Mouse (Mus musculus): ENCODE results near the gene 4930539E08Rik. TPM values are rescaled to one million over a fixed set of nuclear protein-coding genes. Genes with fewer than 3 reads are reported as not detected.

Gene 4930539E08Rik
- polyA plus RNA-seq, 1 experiment from 2014 or later: 0.31 TPM

GRCm38 (mm10) chr17:28924957-28925595, 10.0 kb upstream of the 4930539E08Rik start:
- no peak overlapping the region for H3K27ac ChIP-seq
- no peak overlapping the region for H3K4me3 ChIP-seq
- no peaks in the 10 kb centered on the region for H3K27me3 ChIP-seq (ENCODE audit: insufficient read depth, poor library complexity, severe bottlenecking)
- no peaks in the 10 kb centered on the region for H3K36me3 ChIP-seq
- no peaks in the 10 kb centered on the region for H3K9me3 ChIP-seq
- 84% methylated on average over 8 of the region's 8 CpGs for WGBS
- H3K4me1 ChIP-seq (replicated peaks): peaks cover 35% of the 10 kb centered on the region
- DNase-seq (ENCODE audit: low spot score): no peak

- Histone ChIP-seq H3K36me3 (no peaks in the 10 kb centered on the region), H3K27ac (no peak overlapping the region), H3K9me3 (no peaks in the 10 kb centered on the region), H3K27me3 (ENCODE audit: insufficient read depth, poor library complexity, severe bottlenecking) (no peaks in the 10 kb centered on the region), H3K4me1 (replicated peaks) (peaks cover 32% of the 10 kb centered on the region), H3K4me3 (no peak overlapping the region)
- WGBS: 75% methylated on average over 6 of the region's 6 CpGs
- DNase-seq (ENCODE audit: low spot score): no peak
These were observed 7.0 kb upstream of the 4930539E08Rik start for GRCm38 (mm10) chr17:28922096-28922495.

- Histone ChIP-seq H3K27me3 (ENCODE audit: insufficient read depth, poor library complexity, severe bottlenecking) (no peaks in the 10 kb centered on the region), H3K9me3 (no peaks in the 10 kb centered on the region), H3K27ac (no peak overlapping the region), H3K4me3 (no peak overlapping the region), H3K4me1 (replicated peaks) (peaks cover 24% of the 10 kb centered on the region), H3K36me3 (no peaks in the 10 kb centered on the region)
- DNase-seq (ENCODE audit: low spot score): no peak
- WGBS: 80% methylated on average over 8 of the region's 8 CpGs
These were observed 6.0 kb upstream of the 4930539E08Rik start for GRCm38 (mm10) chr17:28921086-28921485.

GRCm38 (mm10) chr17:28916520-28916919, 1.4 kb upstream of the 4930539E08Rik start:
- no peaks in the 10 kb centered on the region; the same call in 1 of the 2 replicates for H3K4me1 ChIP-seq (replicated peaks)
- no peaks in the 10 kb centered on the region for H3K36me3 ChIP-seq
- 100% methylated on average over 1 of the region's 1 CpGs for WGBS
- H3K9me3 ChIP-seq: no peaks in the 10 kb centered on the region
- H3K27ac ChIP-seq: no peak overlapping the region
- no peak overlapping the region for H3K4me3 ChIP-seq
- no peak for DNase-seq (ENCODE audit: low spot score)
- H3K27me3 ChIP-seq (ENCODE audit: insufficient read depth, poor library complexity, severe bottlenecking): no peaks in the 10 kb centered on the region

GRCm38 (mm10) chr17:28913940-28914339, 1.2 kb downstream of the 4930539E08Rik start:
- 85% methylated on average over 6 of the region's 6 CpGs for WGBS
- H3K27ac ChIP-seq: no peak overlapping the region
- peaks cover 7% of the 10 kb centered on the region for H3K4me1 ChIP-seq (replicated peaks)
- H3K27me3 ChIP-seq (ENCODE audit: insufficient read depth, poor library complexity, severe bottlenecking): peaks cover 17% of the 10 kb centered on the region
- no peaks in the 10 kb centered on the region for H3K36me3 ChIP-seq
- no peak overlapping the region for H3K4me3 ChIP-seq
- H3K9me3 ChIP-seq: no peaks in the 10 kb centered on the region
- DNase-seq (ENCODE audit: low spot score): no peak

- peaks cover 8% of the 10 kb centered on the region for H3K4me1 ChIP-seq (replicated peaks)
- H3K27me3 ChIP-seq (ENCODE audit: insufficient read depth, poor library complexity, severe bottlenecking): peaks cover 24% of the 10 kb centered on the region
- no peak for DNase-seq (ENCODE audit: low spot score)
- no peak overlapping the region for H3K4me3 ChIP-seq
- H3K36me3 ChIP-seq: no peaks in the 10 kb centered on the region
- H3K9me3 ChIP-seq: no peaks in the 10 kb centered on the region
- H3K27ac ChIP-seq: no peak overlapping the region
- WGBS: 80% methylated on average over 5 of the region's 5 CpGs
These were observed 1.9 kb downstream of the 4930539E08Rik start for GRCm38 (mm10) chr17:28913200-28913599.

GRCm38 (mm10) chr17:28910139-28910538, 5.0 kb downstream of the 4930539E08Rik start:
- Histone ChIP-seq H3K4me3 (no peak overlapping the region; the same call in 1 of the 2 replicates), H3K9me3 (no peaks in the 10 kb centered on the region), H3K27ac (no peak overlapping the region), H3K36me3 (no peaks in the 10 kb centered on the region), H3K4me1 (replicated peaks) (peaks cover 13% of the 10 kb centered on the region), H3K27me3 (ENCODE audit: insufficient read depth, poor library complexity, severe bottlenecking) (peaks cover 37% of the 10 kb centered on the region)
- 14% methylated on average over 7 of the region's 7 CpGs for WGBS
- DNase-seq (ENCODE audit: low spot score): no peak

- H3K27me3 ChIP-seq (ENCODE audit: insufficient read depth, poor library complexity, severe bottlenecking): peaks cover 38% of the 10 kb centered on the region
- peak; percentile 74 for DNase-seq (ENCODE audit: low spot score)
- WGBS: 6% methylated on average over 29 of the region's 29 CpGs
These were observed 5.7 kb downstream of the 4930539E08Rik start for GRCm38 (mm10) chr17:28909252-28909941.

GRCm38 (mm10) chr17:28907959-28908358, 7.2 kb downstream of the 4930539E08Rik start:
- H3K27ac ChIP-seq: no peak overlapping the region
- no peaks in the 10 kb centered on the region for H3K36me3 ChIP-seq
- no peak for DNase-seq (ENCODE audit: low spot score)
- peaks cover 21% of the 10 kb centered on the region for H3K4me1 ChIP-seq (replicated peaks)
- no peaks in the 10 kb centered on the region for H3K9me3 ChIP-seq
- H3K27me3 ChIP-seq (ENCODE audit: insufficient read depth, poor library complexity, severe bottlenecking): peaks cover 38% of the 10 kb centered on the region
- WGBS: 76% methylated on average over 7 of the region's 7 CpGs
- H3K4me3 ChIP-seq: no peak overlapping the region

More at GRCm38 (mm10) chr17:28909252-28909941, 5.7 kb downstream of the 4930539E08Rik start:
- Histone ChIP-seq H3K27ac (peak overlapping the region; percentile 6), H3K36me3 (no peaks in the 10 kb centered on the region), H3K9me3 (no peaks in the 10 kb centered on the region), H3K4me3 (peak overlapping the region; percentile 36), H3K4me1 (replicated peaks) (peaks cover 20% of the 10 kb centered on the region)

GRCm38 (mm10) chr17:28905377-28905916, 9.7 kb downstream of the 4930539E08Rik start:
- WGBS: 66% methylated on average over 13 of the region's 13 CpGs
- peaks cover 21% of the 10 kb centered on the region for H3K4me1 ChIP-seq (replicated peaks)
- no peak overlapping the region for H3K4me3 ChIP-seq
- no peaks in the 10 kb centered on the region for H3K9me3 ChIP-seq
- DNase-seq (ENCODE audit: low spot score): no peak
- no peaks in the 10 kb centered on the region for H3K36me3 ChIP-seq
- H3K27ac ChIP-seq: peak overlapping the region; percentile 5; the same call in 1 of the 2 replicates
- peaks cover 37% of the 10 kb centered on the region for H3K27me3 ChIP-seq (ENCODE audit: insufficient read depth, poor library complexity, severe bottlenecking)

GRCm38 (mm10) chr17:28904546-28905376, 10.4 kb downstream of the 4930539E08Rik start:
- 29% methylated on average over 23 of the region's 23 CpGs for WGBS
- peak overlapping the region; percentile 42 for H3K27ac ChIP-seq
- no peaks in the 10 kb centered on the region for H3K36me3 ChIP-seq
- H3K9me3 ChIP-seq: no peaks in the 10 kb centered on the region
- DNase-seq (ENCODE audit: low spot score): peak; percentile 76
- H3K27me3 ChIP-seq (ENCODE audit: insufficient read depth, poor library complexity, severe bottlenecking): peaks cover 30% of the 10 kb centered on the region
- H3K4me3 ChIP-seq: no peak overlapping the region
- H3K4me1 ChIP-seq (replicated peaks): peaks cover 24% of the 10 kb centered on the region

- Histone ChIP-seq H3K36me3 (no peaks in the 10 kb centered on the region), H3K27me3 (ENCODE audit: insufficient read depth, poor library complexity, severe bottlenecking) (peaks cover 10% of the 10 kb centered on the region), H3K27ac (no peak overlapping the region), H3K4me1 (replicated peaks) (peaks cover 33% of the 10 kb centered on the region), H3K9me3 (no peaks in the 10 kb centered on the region), H3K4me3 (no peak overlapping the region)
- DNase-seq (ENCODE audit: low spot score): no peak
- WGBS: 73% methylated on average over 4 of the region's 4 CpGs
These were observed 13.6 kb downstream of the 4930539E08Rik start for GRCm38 (mm10) chr17:28901559-28901958.

All from hindbrain, embryonic 10.5 days (tissue).